Mouse (Mus musculus): Measurements from ENCODE around the gene Spsb1.
A peak's percentile ranks its signal among the peaks of the same experiment; 100 is the strongest.

Spsb1 gene

GRCm38 (mm10) chr4:149951201-149951600, 3.6 kb downstream of the Spsb1 start:
- DNase-seq: no peak

GRCm38 (mm10) chr4:149949691-149950090, 5.2 kb downstream of the Spsb1 start:
- no peak for DNase-seq

- DNase-seq: no peak
These were observed 6.7 kb downstream of the Spsb1 start for GRCm38 (mm10) chr4:149948119-149948518.

- DNase-seq: no peak
These were observed 7.4 kb downstream of the Spsb1 start for GRCm38 (mm10) chr4:149947396-149947795.

GRCm38 (mm10) chr4:149945194-149945593, 9.6 kb downstream of the Spsb1 start:
- DNase-seq: no peak

- no peak for DNase-seq
These were observed 10.6 kb downstream of the Spsb1 start for GRCm38 (mm10) chr4:149944214-149944613.

GRCm38 (mm10) chr4:149942831-149943741, 11.8 kb downstream of the Spsb1 start:
- DNase-seq: peak; percentile 49 to 50

- DNase-seq: no peak
These were observed 13.6 kb downstream of the Spsb1 start for GRCm38 (mm10) chr4:149941067-149941755.

- DNase-seq: no peak
These were observed 16.1 kb downstream of the Spsb1 start for GRCm38 (mm10) chr4:149938701-149939100.

GRCm38 (mm10) chr4:149936921-149937320, 17.9 kb downstream of the Spsb1 start:
- DNase-seq: no peak

- no peak for DNase-seq
These were observed 19.4 kb downstream of the Spsb1 start for GRCm38 (mm10) chr4:149935470-149935869.

- no peak for DNase-seq
These were observed 21.2 kb downstream of the Spsb1 start for GRCm38 (mm10) chr4:149933519-149934245.

- no peak for DNase-seq
These were observed 21.8 kb downstream of the Spsb1 start for GRCm38 (mm10) chr4:149933025-149933424.

- DNase-seq: no peak
These were observed 22.6 kb downstream of the Spsb1 start for GRCm38 (mm10) chr4:149932108-149932815.

GRCm38 (mm10) chr4:149930755-149931154, 24.1 kb downstream of the Spsb1 start:
- no peak for DNase-seq

- DNase-seq: no peak
These were observed 31.8 kb downstream of the Spsb1 start for GRCm38 (mm10) chr4:149923014-149923413.

- peak in 1 of 2 experiments; percentile 30 for DNase-seq
These were observed 32.6 kb downstream of the Spsb1 start for GRCm38 (mm10) chr4:149922121-149922718.

- DNase-seq: no peak
These were observed 34.0 kb downstream of the Spsb1 start for GRCm38 (mm10) chr4:149920886-149921285.

GRCm38 (mm10) chr4:149918455-149919070, 36.3 kb downstream of the Spsb1 start:
- DNase-seq: peak; percentile 58 to 59

GRCm38 (mm10) chr4:149916831-149917230, 38.0 kb downstream of the Spsb1 start:
- no peak for DNase-seq

- DNase-seq: no peak
These were observed 41.0 kb downstream of the Spsb1 start for GRCm38 (mm10) chr4:149913709-149914370.
